Mouse (Mus musculus) limb, embryonic 11.5 days (tissue): Measurements from ENCODE around the gene Ralgapb. TPM values are rescaled to one million over a fixed set of nuclear protein-coding genes. Genes with fewer than 3 reads are reported as not detected.

Experiments
- ATAC-seq: fragments of 200-750 bp; cut with Nextera tagmentation; 2 replicates; pipeline ENCODE4 v1.8.0; 2017; ENCODE audit warnings: low read depth; ENCODE audit not compliant: insufficient number of reproducible peaks, low FRiP score, low TSS enrichment
- DNase-seq: peaks from one replicate; pipeline ENCODE4 v3.0.0-alpha.2; 2015; ENCODE audit warnings: low spot score
- H3K27ac ChIP-seq: fragments of 300-500 bp; sonication (generic); replicated peaks from 2 replicates; pipeline ENCODE4 v1.5.1; 2014; ENCODE audit warnings: low read depth, mild to moderate bottlenecking, low read length
- H3K27me3 ChIP-seq: fragments of 300-500 bp; sonication (generic); 2 replicates; pipeline ENCODE4 v1.6.1; 2014; ENCODE audit warnings: mild to moderate bottlenecking, low read length, mixed read lengths; ENCODE audit not compliant: control insufficient read depth, insufficient read depth
- H3K36me3 ChIP-seq: fragments of 300-500 bp; sonication (generic); 2 replicates; pipeline ENCODE4 v1.6.1; 2014; ENCODE audit warnings: mild to moderate bottlenecking, low read length, moderate library complexity, mixed read lengths; ENCODE audit not compliant: control insufficient read depth, insufficient read depth
- H3K4me1 ChIP-seq: fragments of 300-500 bp; sonication (generic); 2 replicates; pipeline ENCODE4 v1.6.1; 2014; ENCODE audit warnings: low read length, mixed read lengths; ENCODE audit not compliant: control insufficient read depth, insufficient read depth
- H3K4me2 ChIP-seq: fragments of 300-500 bp; sonication (generic); 2 replicates; pipeline ENCODE4 v1.6.1; 2014; ENCODE audit warnings: low read depth, mild to moderate bottlenecking, moderate library complexity; ENCODE audit not compliant: severe bottlenecking
- H3K4me3 ChIP-seq: fragments of 300-500 bp; sonication (generic); 2 replicates; pipeline ENCODE4 v1.5.1; 2014; ENCODE audit warnings: low read depth, low read length
- H3K9ac ChIP-seq: fragments of 300-500 bp; sonication (generic); 2 replicates; pipeline ENCODE4 v1.6.1; 2014; ENCODE audit warnings: mild to moderate bottlenecking, low read length
- H3K9me3 ChIP-seq: fragments of 300-500 bp; sonication (generic); 2 replicates; pipeline ENCODE4 v1.6.1; 2016; ENCODE audit warnings: low read length; ENCODE audit not compliant: control insufficient read depth
- WGBS: fragments of 180-500 bp; shearing (Covaris S2); extraction: QIAGEN DNeasy Blood & Tissue Kit; methylation state at CpG from one replicate; pipeline ENCODE4 v1.1.7; 2014; 5-methylcytosine and 5-hydroxymethylcytosine counted together
- polyA plus RNA-seq: library from polyadenylated mRNA; unstranded; fragments of >200 nt; fragmentation: Nextera tagmentation; extraction: Ambion mirVana; gene quantifications from 2 replicates; pipeline ENCODE4 v1.2.1, GENCODE M21; 2014

Ralgapb gene
- 19.3 and 21.6 TPM in 2 replicates for polyA plus RNA-seq

- H3K27ac ChIP-seq, result peak within 1 kb of the TSS; percentile 72; the same call in 1 of the 2 replicates
- peak within 1 kb of the TSS; percentile 81 for H3K4me2 ChIP-seq
- 0% methylated on average over 41 of the region's 46 CpGs for WGBS
- peak within 1 kb of the TSS; percentile 84 for H3K9ac ChIP-seq
- H3K27me3 ChIP-seq, result no peaks in the 10 kb centered on the region
- no peaks in the 10 kb centered on the region for H3K4me1 ChIP-seq
- H3K9me3 ChIP-seq, result no peaks in the 10 kb centered on the region
- peak; percentile 87 for ATAC-seq
- no peaks in the 10 kb centered on the region for H3K36me3 ChIP-seq
- DNase-seq, result peak; percentile 98
- H3K4me3 ChIP-seq, result peak within 1 kb of the TSS; percentile 89
These were observed at the start of gene Ralgapb for GRCm38 (mm10) chr2:158409595-158410021. Gene Ralgapb, plus strand, starts transcription at chr2:158409848.

- Histone ChIP-seq H3K27ac (0 out of 2 replicates have a peak overlapping the region, but pooled peaks have one; percentile 9), H3K9me3 (no peaks in the 10 kb centered on the region), H3K9ac (peak overlapping the region; percentile 96), H3K36me3 (peaks cover 24% of the 10 kb centered on the region), H3K4me3 (peak overlapping the region; percentile 77), H3K4me2 (peak overlapping the region; percentile 83), H3K4me1 (0 out of 2 replicates have a peak, but pooled peaks cover 5% of the 10 kb centered on the region), H3K27me3 (no peaks in the 10 kb centered on the region)
- under 1% methylated on average over 41 of the region's 41 CpGs for WGBS
- ATAC-seq (peak; percentile 88), DNase-seq (peak; percentile 94)
These were observed 48.6 kb upstream of the Ralgapb start for GRCm38 (mm10) chr2:158360873-158361677.

- Histone ChIP-seq H3K4me2 (peak overlapping the region; percentile 83), H3K27ac (no peak overlapping the region), H3K4me1 (0 out of 2 replicates have a peak, but pooled peaks cover 5% of the 10 kb centered on the region), H3K4me3 (peak overlapping the region; percentile 77), H3K9me3 (no peaks in the 10 kb centered on the region), H3K27me3 (no peaks in the 10 kb centered on the region), H3K36me3 (peaks cover 18% of the 10 kb centered on the region), H3K9ac (0 out of 2 replicates have a peak overlapping the region, but pooled peaks have one; percentile 30)
- ATAC-seq (no peak), DNase-seq (no peak)
- 40% methylated on average over 8 of the region's 8 CpGs for WGBS
These were observed 47.8 kb upstream of the Ralgapb start for GRCm38 (mm10) chr2:158361678-158362320.

GRCm38 (mm10) chr2:158364175-158364574 is 45.5 kb upstream of the Ralgapb start:
- Histone ChIP-seq H3K4me1 (0 out of 2 replicates have a peak, but pooled peaks cover 5% of the 10 kb centered on the region), H3K9ac (no peak overlapping the region), H3K36me3 (peaks cover 3% of the 10 kb centered on the region; the same call in 1 of the 2 replicates), H3K27ac (no peak overlapping the region), H3K4me3 (no peak overlapping the region), H3K9me3 (no peaks in the 10 kb centered on the region), H3K4me2 (no peak overlapping the region), H3K27me3 (no peaks in the 10 kb centered on the region)
- DNase-seq, result no peak
- ATAC-seq, result no peak
- WGBS, result 82% methylated on average over 4 of the region's 4 CpGs

GRCm38 (mm10) chr2:158365099-158365850 is 44.4 kb upstream of the Ralgapb start:
- DNase-seq (no peak), ATAC-seq (no peak)
- 83% methylated on average over 12 of the region's 12 CpGs for WGBS

GRCm38 (mm10) chr2:158367654-158368053 is 42.0 kb upstream of the Ralgapb start:
- no peaks in the 10 kb centered on the region for H3K27me3 ChIP-seq
- no peak overlapping the region for H3K4me2 ChIP-seq
- no peaks in the 10 kb centered on the region for H3K4me1 ChIP-seq
- WGBS, result 84% methylated on average over 5 of the region's 5 CpGs
- H3K36me3 ChIP-seq, result no peaks in the 10 kb centered on the region
- no peaks in the 10 kb centered on the region for H3K9me3 ChIP-seq
- H3K4me3 ChIP-seq, result no peak overlapping the region
- H3K9ac ChIP-seq, result no peak overlapping the region
- no peak for DNase-seq
- no peak for ATAC-seq
- no peak overlapping the region for H3K27ac ChIP-seq

More at GRCm38 (mm10) chr2:158365099-158365850, 44.4 kb upstream of the Ralgapb start:
- no peak overlapping the region for H3K27ac ChIP-seq
- H3K36me3 ChIP-seq, result no peaks in the 10 kb centered on the region
- no peaks in the 10 kb centered on the region for H3K9me3 ChIP-seq
- no peak overlapping the region for H3K9ac ChIP-seq
- no peaks in the 10 kb centered on the region for H3K4me1 ChIP-seq
- no peak overlapping the region for H3K4me2 ChIP-seq
- no peaks in the 10 kb centered on the region for H3K27me3 ChIP-seq
- no peak overlapping the region for H3K4me3 ChIP-seq

GRCm38 (mm10) chr2:158368313-158368712 is 41.3 kb upstream of the Ralgapb start:
- H3K27me3 ChIP-seq, result no peaks in the 10 kb centered on the region
- no peak overlapping the region for H3K9ac ChIP-seq
- no peak overlapping the region for H3K4me2 ChIP-seq
- DNase-seq (no peak), ATAC-seq (no peak)
- WGBS, result 93% methylated on average over 8 of the region's 8 CpGs
- no peaks in the 10 kb centered on the region for H3K36me3 ChIP-seq
- H3K9me3 ChIP-seq, result no peaks in the 10 kb centered on the region
- no peak overlapping the region for H3K27ac ChIP-seq
- H3K4me3 ChIP-seq, result no peak overlapping the region
- no peaks in the 10 kb centered on the region for H3K4me1 ChIP-seq
